Mouse (Mus musculus): ENCODE measurements at regions not wholly inside any gene's neighbourhood (a gene's known extent, or its start where the extent isn't known, plus 50 kb on each side); places are given as distances from the start of the nearest gene placed in this dataset.

DNA sequence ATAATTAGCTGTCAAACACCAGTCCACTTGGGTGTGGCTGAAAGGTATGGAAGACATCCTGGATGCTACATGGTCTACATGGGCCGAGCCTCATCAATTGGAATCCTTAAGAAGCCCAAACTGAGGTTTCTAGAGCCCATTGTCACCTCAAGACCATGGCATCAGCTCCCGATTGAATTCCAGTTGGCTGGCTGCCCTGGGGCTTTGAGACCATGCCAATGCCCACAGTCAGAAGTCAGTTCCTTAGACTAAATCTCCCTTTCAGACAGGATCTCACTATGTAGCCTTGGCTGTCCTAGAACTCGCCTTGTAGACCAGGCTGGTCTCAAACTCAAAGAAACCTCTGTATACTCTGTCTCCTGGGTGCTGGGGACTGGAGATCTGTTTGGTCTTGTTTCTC lies 423.8 kb downstream of the Med13l start:
- DNase-seq (ENCODE audit: low spot score): no peak
- Histone ChIP-seq H3K27ac (no peak overlapping the region), H3K4me2 (replicated peaks) (no peak overlapping the region), H3K27me3 (ENCODE audit: control insufficient read depth, insufficient read depth, low read length) (no peaks in the 10 kb centered on the region), H3K4me3 (replicated peaks; ENCODE audit: low read length) (no peak overlapping the region), H3K36me3 (replicated peaks; ENCODE audit: control insufficient read depth, insufficient read depth) (no peaks in the 10 kb centered on the region), H3K4me1 (replicated peaks; ENCODE audit: control insufficient read depth, insufficient read depth, low read length) (no peaks in the 10 kb centered on the region), H3K9me3 (ENCODE audit: control insufficient read depth, low read length) (no peaks in the 10 kb centered on the region), H3K9ac (no peak overlapping the region)
- no peak for ATAC-seq (ENCODE audit: low FRiP score)
- WGBS: 80% methylated on average over 3 of the region's 3 CpGs

DNA sequence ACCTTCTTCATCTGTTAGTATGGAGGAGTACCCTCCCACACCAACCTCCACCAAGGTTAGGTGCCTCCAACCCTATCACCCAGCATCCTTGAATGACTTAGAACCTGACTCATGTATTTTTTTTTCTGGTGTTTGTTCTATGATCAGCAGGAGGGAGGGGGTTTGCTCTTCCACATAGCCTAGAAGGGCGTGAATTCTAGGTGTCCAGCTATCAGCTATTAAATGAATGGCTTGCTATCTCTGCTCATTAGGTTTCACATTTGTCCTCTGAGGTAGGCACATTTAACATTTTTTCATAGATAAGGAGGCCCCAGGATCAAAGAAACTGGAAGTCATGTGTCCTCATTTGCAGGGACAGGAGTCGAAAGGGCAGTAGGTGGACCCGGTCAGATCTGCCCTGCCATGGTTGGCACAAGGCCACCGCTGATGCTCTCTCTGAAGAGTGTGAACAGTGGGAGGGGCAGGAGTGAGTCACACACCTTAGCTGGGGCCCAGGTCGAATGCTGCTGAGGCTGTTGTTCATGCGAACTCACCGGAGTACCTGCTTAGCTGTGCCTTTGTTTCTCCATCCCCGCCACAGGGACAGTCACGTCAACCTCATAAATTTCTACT lies 424.4 kb downstream of the Med13l start:
- Histone ChIP-seq H3K9ac (no peak overlapping the region), H3K27me3 (ENCODE audit: control insufficient read depth, insufficient read depth, low read length) (no peaks in the 10 kb centered on the region), H3K4me1 (replicated peaks; ENCODE audit: control insufficient read depth, insufficient read depth, low read length) (no peaks in the 10 kb centered on the region), H3K4me3 (replicated peaks; ENCODE audit: low read length) (no peak overlapping the region), H3K4me2 (replicated peaks) (no peak overlapping the region), H3K27ac (no peak overlapping the region), H3K36me3 (replicated peaks; ENCODE audit: control insufficient read depth, insufficient read depth) (no peaks in the 10 kb centered on the region), H3K9me3 (ENCODE audit: control insufficient read depth, low read length) (no peaks in the 10 kb centered on the region)
- WGBS: 91% methylated on average over 9 of the region's 9 CpGs
- DNase-seq (ENCODE audit: low spot score): no peak
- no peak for ATAC-seq (ENCODE audit: low FRiP score)

DNA sequence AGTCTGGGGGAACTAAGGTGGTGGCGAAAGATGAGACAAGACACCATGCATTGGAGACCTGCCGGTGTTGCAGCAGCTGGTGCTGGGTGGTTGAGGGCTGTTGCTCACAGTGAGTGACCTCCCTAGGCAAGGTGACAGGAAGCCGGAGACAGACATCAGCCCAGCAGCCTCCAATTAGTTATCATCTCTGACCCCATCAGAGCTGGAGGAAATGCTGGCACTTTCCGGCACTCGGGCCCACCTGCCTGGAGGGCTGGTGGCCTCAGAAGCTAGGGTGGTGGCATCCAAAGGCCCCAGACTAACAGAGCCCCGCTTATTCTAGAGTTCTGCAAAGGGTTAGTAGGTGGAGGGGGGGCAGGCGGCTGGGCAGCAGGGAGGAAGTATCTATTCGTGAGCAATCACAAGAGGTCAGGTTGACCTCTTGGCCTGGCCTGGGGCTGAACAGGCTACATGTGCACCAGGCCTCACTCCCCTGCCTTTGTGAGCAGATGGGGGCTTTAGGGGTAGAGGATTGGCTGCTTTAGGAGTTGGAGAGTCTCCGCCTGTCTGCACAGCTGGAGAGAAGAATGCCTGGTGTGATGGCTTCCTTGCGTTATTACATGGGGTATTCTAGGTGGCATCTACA lies 427.0 kb downstream of the Med13l start:
- Histone ChIP-seq H3K9ac (no peak overlapping the region), H3K4me1 (replicated peaks; ENCODE audit: control insufficient read depth, insufficient read depth, low read length) (no peaks in the 10 kb centered on the region), H3K27ac (no peak overlapping the region), H3K4me2 (replicated peaks) (no peak overlapping the region), H3K9me3 (ENCODE audit: control insufficient read depth, low read length) (no peaks in the 10 kb centered on the region), H3K4me3 (replicated peaks; ENCODE audit: low read length) (no peak overlapping the region), H3K36me3 (replicated peaks; ENCODE audit: control insufficient read depth, insufficient read depth) (no peaks in the 10 kb centered on the region), H3K27me3 (ENCODE audit: control insufficient read depth, insufficient read depth, low read length) (no peaks in the 10 kb centered on the region)
- no peak for ATAC-seq (ENCODE audit: low FRiP score)
- no peak for DNase-seq (ENCODE audit: low spot score)
- WGBS: 66% methylated on average over 10 of the region's 10 CpGs

DNA sequence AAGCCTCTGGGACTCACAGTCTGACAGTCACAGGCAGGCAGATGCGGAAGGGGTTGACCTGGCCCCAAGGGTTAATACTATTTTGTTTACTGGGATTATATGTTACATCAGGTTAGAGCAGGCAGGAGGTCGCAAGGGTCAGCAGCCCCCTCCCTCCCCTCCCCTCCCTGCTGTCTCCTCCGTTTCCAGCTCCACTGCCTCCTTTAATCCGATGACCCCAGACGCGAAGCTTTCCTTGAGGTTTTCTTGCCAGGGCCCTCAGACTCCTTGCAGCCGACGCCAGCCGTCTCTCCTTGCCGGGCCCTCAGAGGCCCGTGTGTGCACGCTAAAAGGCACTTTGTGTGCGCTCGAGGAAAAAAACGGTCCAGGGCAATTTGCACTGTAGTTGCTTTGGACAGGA lies 438.6 kb downstream of the Med13l start:
- H3K27me3 ChIP-seq (ENCODE audit: control insufficient read depth, insufficient read depth, low read length): no peaks in the 10 kb centered on the region
- H3K4me2 ChIP-seq (replicated peaks): no peak overlapping the region
- no peak overlapping the region for H3K27ac ChIP-seq
- ATAC-seq (ENCODE audit: low FRiP score) (no peak), DNase-seq (ENCODE audit: low spot score) (no peak)
- 14% methylated on average over 15 of the region's 15 CpGs for WGBS
- H3K36me3 ChIP-seq (replicated peaks; ENCODE audit: control insufficient read depth, insufficient read depth): no peaks in the 10 kb centered on the region
- H3K9me3 ChIP-seq (ENCODE audit: control insufficient read depth, low read length): no peaks in the 10 kb centered on the region
- H3K9ac ChIP-seq: no peak overlapping the region
- H3K4me1 ChIP-seq (replicated peaks; ENCODE audit: control insufficient read depth, insufficient read depth, low read length): no peaks in the 10 kb centered on the region
- no peak overlapping the region for H3K4me3 ChIP-seq (replicated peaks; ENCODE audit: low read length)

DNA sequence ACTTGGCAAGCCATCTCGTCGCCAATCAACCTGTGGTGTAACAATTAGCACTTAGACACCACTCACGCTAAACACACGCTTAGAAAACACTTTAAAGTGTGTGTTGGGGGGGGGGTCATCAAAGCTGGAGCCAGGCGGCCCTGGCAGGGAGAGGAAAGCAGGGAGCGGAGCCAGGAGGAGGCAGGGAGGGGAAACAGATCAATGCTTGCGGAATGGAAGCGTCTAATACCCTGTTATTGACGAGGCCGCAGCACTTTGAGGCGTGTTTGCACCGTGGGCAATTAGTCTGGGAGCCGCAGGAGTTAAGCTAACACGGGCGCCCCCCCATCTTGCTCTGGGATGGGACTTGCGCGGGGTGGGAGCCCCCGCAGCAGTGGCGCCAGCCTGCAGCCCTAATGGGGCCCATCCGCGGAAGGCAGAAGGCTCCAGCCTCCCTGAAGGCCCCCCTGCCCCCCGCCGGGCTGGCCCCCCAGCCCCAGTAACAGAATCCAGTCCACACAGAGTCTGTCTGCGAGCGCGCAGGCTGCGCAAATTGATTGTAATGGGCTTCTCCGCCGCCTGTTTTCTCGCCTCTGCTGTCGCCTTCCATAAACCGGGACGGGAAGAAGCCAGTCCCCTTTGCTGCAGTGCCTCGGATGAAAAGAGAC lies 445.5 kb downstream of the Med13l start:
- peaks cover 8% of the 10 kb centered on the region for H3K4me1 ChIP-seq (replicated peaks; ENCODE audit: control insufficient read depth, insufficient read depth, low read length)
- DNase-seq (ENCODE audit: low spot score) (peak; percentile 40), ATAC-seq (ENCODE audit: low FRiP score) (peak; percentile 27; the same call in 1 of the 2 replicates)
- peaks cover 18% of the 10 kb centered on the region for H3K27me3 ChIP-seq (ENCODE audit: control insufficient read depth, insufficient read depth, low read length)
- H3K4me3 ChIP-seq (replicated peaks; ENCODE audit: low read length): peak overlapping the region; percentile 30
- H3K36me3 ChIP-seq (replicated peaks; ENCODE audit: control insufficient read depth, insufficient read depth): no peaks in the 10 kb centered on the region
- peak overlapping the region; percentile 79 for H3K4me2 ChIP-seq (replicated peaks)
- H3K9ac ChIP-seq: peak overlapping the region; percentile 54
- under 1% methylated on average over 33 of the region's 34 CpGs for WGBS
- no peaks in the 10 kb centered on the region for H3K9me3 ChIP-seq (ENCODE audit: control insufficient read depth, low read length)
- no peak overlapping the region for H3K27ac ChIP-seq

DNA sequence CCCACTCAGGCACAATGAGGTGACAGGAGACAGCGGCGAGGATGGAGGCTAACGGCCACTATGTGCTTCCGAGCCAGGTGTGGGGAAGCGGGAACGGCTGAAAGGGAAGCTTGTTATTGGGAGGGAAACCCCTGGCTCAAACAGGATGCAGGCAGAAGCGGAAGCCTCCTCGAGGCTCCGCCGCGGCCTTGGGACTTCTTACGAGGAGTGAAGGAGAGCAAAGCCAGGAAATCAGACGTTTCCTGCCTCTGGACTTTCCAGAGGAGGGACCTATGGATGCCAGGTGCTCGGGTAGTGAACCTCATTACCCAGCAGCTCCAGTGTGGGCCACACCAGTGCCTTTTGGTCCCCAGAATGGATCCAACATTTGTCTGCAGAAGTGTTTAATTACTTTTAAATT lies 449.6 kb downstream of the Med13l start:
- DNase-seq (ENCODE audit: low spot score) (no peak), ATAC-seq (ENCODE audit: low FRiP score) (no peak)
- Histone ChIP-seq H3K9me3 (ENCODE audit: control insufficient read depth, low read length) (no peaks in the 10 kb centered on the region), H3K4me1 (replicated peaks; ENCODE audit: control insufficient read depth, insufficient read depth, low read length) (peaks cover 8% of the 10 kb centered on the region), H3K4me3 (replicated peaks; ENCODE audit: low read length) (no peak overlapping the region), H3K36me3 (replicated peaks; ENCODE audit: control insufficient read depth, insufficient read depth) (no peaks in the 10 kb centered on the region), H3K27ac (no peak overlapping the region), H3K9ac (no peak overlapping the region), H3K4me2 (replicated peaks) (no peak overlapping the region), H3K27me3 (ENCODE audit: control insufficient read depth, insufficient read depth, low read length) (peaks cover 17% of the 10 kb centered on the region)
- WGBS: 84% methylated on average over 14 of the region's 14 CpGs

DNA sequence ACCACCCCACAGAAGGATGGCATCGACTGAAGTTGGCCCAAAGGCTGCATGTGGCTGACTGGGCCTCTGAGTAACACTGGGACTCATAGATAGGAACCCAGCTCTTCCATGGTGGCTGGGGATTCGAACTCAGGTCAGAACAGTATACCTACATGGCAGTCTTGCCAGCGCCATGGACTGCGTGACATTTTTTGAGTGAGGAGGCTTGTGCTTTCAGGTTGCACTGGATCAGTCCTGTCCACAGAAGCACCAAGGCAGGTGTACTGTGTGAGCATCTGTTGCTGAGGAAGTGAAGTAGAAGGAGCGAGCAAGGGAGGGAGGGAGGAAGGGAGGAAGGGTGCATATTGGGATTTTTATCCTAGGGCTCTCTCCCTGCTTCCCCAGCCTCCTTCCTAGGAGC lies 454.7 kb downstream of the Med13l start:
- Histone ChIP-seq H3K27ac (no peak overlapping the region), H3K4me1 (replicated peaks; ENCODE audit: control insufficient read depth, insufficient read depth, low read length) (peaks cover 3% of the 10 kb centered on the region; the same call in 1 of the 2 replicates), H3K27me3 (ENCODE audit: control insufficient read depth, insufficient read depth, low read length) (no peaks in the 10 kb centered on the region), H3K4me2 (replicated peaks) (no peak overlapping the region), H3K4me3 (replicated peaks; ENCODE audit: low read length) (no peak overlapping the region), H3K9ac (no peak overlapping the region), H3K9me3 (ENCODE audit: control insufficient read depth, low read length) (no peaks in the 10 kb centered on the region), H3K36me3 (replicated peaks; ENCODE audit: control insufficient read depth, insufficient read depth) (no peaks in the 10 kb centered on the region)
- ATAC-seq (ENCODE audit: low FRiP score) (no peak), DNase-seq (ENCODE audit: low spot score) (no peak)
- 81% methylated on average over 5 of the region's 5 CpGs for WGBS

DNA sequence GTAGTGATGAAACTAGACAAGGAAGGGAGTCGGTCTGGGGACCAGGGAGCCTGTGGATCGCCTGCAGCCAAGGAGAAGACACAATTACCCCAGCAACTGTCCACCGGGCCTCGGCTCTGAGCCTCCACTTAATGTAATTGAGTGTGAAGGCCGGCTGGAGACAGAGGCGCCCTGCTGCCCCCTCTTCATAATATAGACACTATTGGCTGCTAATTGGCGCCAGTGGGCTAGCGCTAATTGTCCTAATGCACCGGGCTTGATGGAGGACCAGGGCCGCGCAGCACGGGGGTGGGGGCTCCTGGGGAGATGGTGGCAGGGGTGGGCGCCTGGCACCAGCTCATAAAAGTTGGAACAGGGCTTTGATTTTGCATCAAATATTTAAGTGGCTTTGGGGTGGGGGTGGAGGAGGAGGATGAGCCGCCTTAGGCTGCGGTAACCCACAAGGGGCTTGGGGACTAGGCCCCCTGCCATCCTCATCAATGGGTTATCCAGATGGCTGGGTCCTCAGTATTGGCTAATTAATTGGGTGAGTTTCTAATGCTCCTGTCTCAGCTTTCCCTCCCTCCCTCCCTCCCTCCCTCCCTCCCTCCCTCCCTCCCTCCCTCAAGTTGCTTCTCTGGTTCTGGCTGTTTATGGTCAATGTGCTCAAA lies 455.3 kb downstream of the Med13l start:
- H3K9me3 ChIP-seq (ENCODE audit: control insufficient read depth, low read length): no peaks in the 10 kb centered on the region
- H3K36me3 ChIP-seq (replicated peaks; ENCODE audit: control insufficient read depth, insufficient read depth): no peaks in the 10 kb centered on the region
- DNase-seq (ENCODE audit: low spot score) (no peak), ATAC-seq (ENCODE audit: low FRiP score) (peak; percentile 57)
- no peaks in the 10 kb centered on the region for H3K27me3 ChIP-seq (ENCODE audit: control insufficient read depth, insufficient read depth, low read length)
- H3K4me1 ChIP-seq (replicated peaks; ENCODE audit: control insufficient read depth, insufficient read depth, low read length): peaks cover 3% of the 10 kb centered on the region; the same call in 1 of the 2 replicates
- no peak overlapping the region for H3K9ac ChIP-seq
- 12% methylated on average over 15 of the region's 15 CpGs for WGBS
- no peak overlapping the region for H3K27ac ChIP-seq
- H3K4me3 ChIP-seq (replicated peaks; ENCODE audit: low read length): no peak overlapping the region
- no peak overlapping the region for H3K4me2 ChIP-seq (replicated peaks)

DNA sequence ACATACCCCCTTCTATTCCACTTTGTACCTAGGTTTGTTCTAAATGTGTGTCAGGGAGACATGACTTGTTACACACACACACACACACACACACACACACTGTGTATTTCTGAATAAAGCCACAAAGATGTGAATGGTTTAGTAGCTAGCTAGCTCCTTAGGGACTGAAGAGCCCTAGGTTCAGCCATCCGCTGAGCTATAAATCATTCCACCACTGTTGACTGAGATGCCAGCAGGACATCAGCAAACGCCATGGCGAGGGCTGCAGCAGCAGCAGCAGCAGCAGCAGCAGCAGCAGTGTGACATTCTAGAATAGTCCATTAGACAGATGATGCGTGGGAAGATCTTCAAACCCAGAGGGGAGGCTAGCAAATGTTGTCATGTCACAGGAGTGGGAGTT lies 455.9 kb downstream of the Med13l start:
- no peak for DNase-seq (ENCODE audit: low spot score)
- no peak overlapping the region for H3K4me2 ChIP-seq (replicated peaks)
- no peaks in the 10 kb centered on the region for H3K27me3 ChIP-seq (ENCODE audit: control insufficient read depth, insufficient read depth, low read length)
- no peak overlapping the region for H3K4me3 ChIP-seq (replicated peaks; ENCODE audit: low read length)
- no peak overlapping the region for H3K27ac ChIP-seq
- no peak overlapping the region for H3K9ac ChIP-seq
- peaks cover 3% of the 10 kb centered on the region; the same call in 1 of the 2 replicates for H3K4me1 ChIP-seq (replicated peaks; ENCODE audit: control insufficient read depth, insufficient read depth, low read length)
- no peaks in the 10 kb centered on the region for H3K36me3 ChIP-seq (replicated peaks; ENCODE audit: control insufficient read depth, insufficient read depth)
- 26% methylated on average over 4 of the region's 4 CpGs for WGBS
- no peak for ATAC-seq (ENCODE audit: low FRiP score)
- H3K9me3 ChIP-seq (ENCODE audit: control insufficient read depth, low read length): no peaks in the 10 kb centered on the region

Data from hindbrain, embryonic 14.5 days (tissue).